Mouse (Mus musculus): Measurements from ENCODE around the gene Srsf4. TPM values are rescaled to one million over a fixed set of nuclear protein-coding genes. Genes with fewer than 3 reads are reported as not detected.

Srsf4 gene
- total RNA-seq (2014; rRNA removed) (28.2 and 49.4 TPM in 2 replicates), polyA plus RNA-seq (2015; fragmentation: Nextera tagmentation; extraction: Ambion mirVana) (81.3 and 99.7 TPM in 2 replicates)

GRCm38 (mm10) chr4:131873293-131874168 lies at the start of gene Srsf4:
Srsf4 (plus strand) TSS chr4:131873617.
- peak within 1 kb of the TSS; percentile 79 for H3K4me2 ChIP-seq (ENCODE audit: low read depth)
- peak; percentile 97 for ATAC-seq
- H3K9ac ChIP-seq, result peak within 1 kb of the TSS; percentile 99
- TF ChIP-seq CTCF (IDR thresholded peaks at IDR 0.05; ENCODE audit: low read depth), result no peak
- peak within 1 kb of the TSS; percentile 99 for H3K27ac ChIP-seq (ENCODE audit: low read depth, low read length)
- under 1% methylated on average over 88 of the region's 116 CpGs for WGBS
- peak; percentile 99 for DNase-seq
- no peaks in the 10 kb centered on the region for H3K27me3 ChIP-seq (ENCODE audit: insufficient read depth, low read length)
- H3K4me1 ChIP-seq (ENCODE audit: insufficient read depth), result peaks cover 22% of the 10 kb centered on the region
- H3K36me3 ChIP-seq (ENCODE audit: insufficient read depth), result no peaks in the 10 kb centered on the region
- no peaks in the 10 kb centered on the region for H3K9me3 ChIP-seq (ENCODE audit: low read length)
- H3K4me3 ChIP-seq (ENCODE audit: low read depth, low read length), result peak within 1 kb of the TSS; percentile 92

GRCm38 (mm10) chr4:131824939-131825338 lies 48.5 kb upstream of the Srsf4 start:
- no peak for ATAC-seq
- no peak for TF ChIP-seq CTCF (IDR thresholded peaks at IDR 0.05; ENCODE audit: low read depth)

GRCm38 (mm10) chr4:131825830-131826229 lies 47.6 kb upstream of the Srsf4 start:
- Histone ChIP-seq H3K27me3 (ENCODE audit: insufficient read depth, low read length) (no peaks in the 10 kb centered on the region), H3K4me2 (ENCODE audit: low read depth) (no peak overlapping the region), H3K4me1 (ENCODE audit: insufficient read depth) (0 out of 2 replicates have a peak, but pooled peaks cover 4% of the 10 kb centered on the region), H3K9ac (no peak overlapping the region), H3K9me3 (ENCODE audit: low read length) (no peaks in the 10 kb centered on the region), H3K4me3 (ENCODE audit: low read depth, low read length) (no peak overlapping the region), H3K27ac (ENCODE audit: low read depth, low read length) (no peak overlapping the region), H3K36me3 (ENCODE audit: insufficient read depth) (no peaks in the 10 kb centered on the region)
- TF ChIP-seq CTCF (IDR thresholded peaks at IDR 0.05; ENCODE audit: low read depth), result peak; percentile 57
- no peak for ATAC-seq
- 48% methylated on average over 8 of the region's 8 CpGs for whole genome bisulfite sequencing
- DNase-seq, result no peak

More at GRCm38 (mm10) chr4:131824939-131825338, 48.5 kb upstream of the Srsf4 start:
- no peaks in the 10 kb centered on the region for H3K27me3 ChIP-seq (ENCODE audit: insufficient read depth, low read length)
- H3K9ac ChIP-seq, result no peak overlapping the region
- DNase-seq, result no peak
- H3K4me2 ChIP-seq (ENCODE audit: low read depth), result no peak overlapping the region
- H3K9me3 ChIP-seq (ENCODE audit: low read length), result no peaks in the 10 kb centered on the region
- 0 out of 2 replicates have a peak, but pooled peaks cover 4% of the 10 kb centered on the region for H3K4me1 ChIP-seq (ENCODE audit: insufficient read depth)
- no peak overlapping the region for H3K4me3 ChIP-seq (ENCODE audit: low read depth, low read length)
- H3K36me3 ChIP-seq (ENCODE audit: insufficient read depth), result no peaks in the 10 kb centered on the region
- no peak overlapping the region for H3K27ac ChIP-seq (ENCODE audit: low read depth, low read length)
- WGBS, result 14% methylated on average over 3 of the region's 3 CpGs

- H3K27ac ChIP-seq (ENCODE audit: low read depth, low read length), result no peak overlapping the region
- no peaks in the 10 kb centered on the region for H3K4me1 ChIP-seq (ENCODE audit: insufficient read depth)
- H3K9me3 ChIP-seq (ENCODE audit: low read length), result no peaks in the 10 kb centered on the region
- H3K9ac ChIP-seq, result no peak overlapping the region
- H3K36me3 ChIP-seq (ENCODE audit: insufficient read depth), result no peaks in the 10 kb centered on the region
- ATAC-seq (peak; percentile 54; the same call in 1 of the 2 replicates), DNase-seq (no peak)
- H3K4me3 ChIP-seq (ENCODE audit: low read depth, low read length), result no peak overlapping the region
- no peak for TF ChIP-seq CTCF (IDR thresholded peaks at IDR 0.05; ENCODE audit: low read depth)
- no peak overlapping the region for H3K4me2 ChIP-seq (ENCODE audit: low read depth)
- no peaks in the 10 kb centered on the region for H3K27me3 ChIP-seq (ENCODE audit: insufficient read depth, low read length)
- 6% methylated on average over 6 of the region's 6 CpGs for WGBS
These were observed 46.5 kb upstream of the Srsf4 start for GRCm38 (mm10) chr4:131826905-131827304.

GRCm38 (mm10) chr4:131829123-131829522 lies 44.3 kb upstream of the Srsf4 start:
- WGBS, result 71% methylated on average over 8 of the region's 8 CpGs
- H3K9me3 ChIP-seq (ENCODE audit: low read length), result no peaks in the 10 kb centered on the region
- no peak for DNase-seq
- H3K9ac ChIP-seq, result no peak overlapping the region
- TF ChIP-seq CTCF (IDR thresholded peaks at IDR 0.05; ENCODE audit: low read depth), result no peak
- H3K4me1 ChIP-seq (ENCODE audit: insufficient read depth), result no peaks in the 10 kb centered on the region
- H3K4me3 ChIP-seq (ENCODE audit: low read depth, low read length), result no peak overlapping the region
- no peak; the same call in 1 of the 2 replicates for ATAC-seq
- H3K27ac ChIP-seq (ENCODE audit: low read depth, low read length), result no peak overlapping the region
- H3K36me3 ChIP-seq (ENCODE audit: insufficient read depth), result no peaks in the 10 kb centered on the region
- no peak overlapping the region for H3K4me2 ChIP-seq (ENCODE audit: low read depth)
- H3K27me3 ChIP-seq (ENCODE audit: insufficient read depth, low read length), result no peaks in the 10 kb centered on the region

- TF ChIP-seq CTCF (IDR thresholded peaks at IDR 0.05; ENCODE audit: low read depth), result no peak
- ATAC-seq (no peak), DNase-seq (no peak)
- no peaks in the 10 kb centered on the region; the same call in 1 of the 2 replicates for H3K4me1 ChIP-seq (ENCODE audit: insufficient read depth)
- no peak overlapping the region for H3K9ac ChIP-seq
- H3K9me3 ChIP-seq (ENCODE audit: low read length), result no peaks in the 10 kb centered on the region
- WGBS, result 59% methylated on average over 5 of the region's 5 CpGs
- H3K27ac ChIP-seq (ENCODE audit: low read depth, low read length), result no peak overlapping the region
- H3K4me3 ChIP-seq (ENCODE audit: low read depth, low read length), result no peak overlapping the region
- H3K4me2 ChIP-seq (ENCODE audit: low read depth), result no peak overlapping the region
- no peaks in the 10 kb centered on the region for H3K36me3 ChIP-seq (ENCODE audit: insufficient read depth)
- H3K27me3 ChIP-seq (ENCODE audit: insufficient read depth, low read length), result no peaks in the 10 kb centered on the region
These were observed 41.8 kb upstream of the Srsf4 start for GRCm38 (mm10) chr4:131831546-131832045.
